Mouse (Mus musculus) midbrain, embryonic 11.5 days (tissue): ENCODE results near the gene Fbp1. TPM values are rescaled to one million over a fixed set of nuclear protein-coding genes. Genes with fewer than 3 reads are reported as not detected.
"Not testable (repeated sequence)": the region's sequence is repeated elsewhere in the genome, so short reads cannot be mapped to it uniquely, and the experiment has no call there.

Source experiments
- ATAC-seq: fragments of 200-750 bp; cut with Nextera tagmentation; 2 replicates; pipeline ENCODE4 v1.8.0; 2017; ENCODE audit warnings: moderate TSS enrichment, moderate library complexity; ENCODE audit not compliant: low FRiP score
- DNase-seq: peaks from one replicate; pipeline ENCODE4 v3.0.0; 2015; ENCODE audit warnings: low spot score; ENCODE audit errors: missing footprints
- H3K27ac ChIP-seq: fragments of 300-500 bp; sonication (generic); 2 replicates; pipeline ENCODE4 v1.5.1; 2014; ENCODE audit warnings: low read depth, low read length
- H3K27me3 ChIP-seq: fragments of 300-500 bp; sonication (generic); 2 replicates; pipeline ENCODE4 v1.6.1; 2014; ENCODE audit warnings: mild to moderate bottlenecking, low read length, moderate library complexity, mixed read lengths; ENCODE audit not compliant: control insufficient read depth, insufficient read depth
- H3K36me3 ChIP-seq: fragments of 300-500 bp; sonication (generic); 2 replicates; pipeline ENCODE4 v1.6.1; 2014; ENCODE audit warnings: mild to moderate bottlenecking, low read length, moderate library complexity, mixed read lengths; ENCODE audit not compliant: control insufficient read depth, insufficient read depth
- H3K4me1 ChIP-seq: fragments of 300-500 bp; sonication (generic); 2 replicates; pipeline ENCODE4 v1.6.1; 2014; ENCODE audit warnings: low read length; ENCODE audit not compliant: control insufficient read depth, insufficient read depth
- H3K4me2 ChIP-seq: fragments of 300-500 bp; sonication (generic); 2 replicates; pipeline ENCODE4 v1.6.1; 2014; ENCODE audit warnings: mild to moderate bottlenecking, moderate library complexity
- H3K4me3 ChIP-seq: fragments of 300-500 bp; sonication (generic); 2 replicates; pipeline ENCODE4 v1.5.1; 2014; ENCODE audit warnings: low read depth, low read length
- H3K9ac ChIP-seq: fragments of 300-500 bp; sonication (generic); 2 replicates; pipeline ENCODE4 v1.6.1; 2014; ENCODE audit warnings: low read length
- H3K9me3 ChIP-seq: fragments of 300-500 bp; sonication (generic); 2 replicates; pipeline ENCODE4 v1.6.1; 2016; ENCODE audit warnings: low read length; ENCODE audit not compliant: control insufficient read depth
- WGBS: fragments of 180-500 bp; shearing (Covaris S2); extraction: QIAGEN DNeasy Blood & Tissue Kit; methylation state at CpG from one replicate; pipeline ENCODE4 v1.1.7; 2014; 5-methylcytosine and 5-hydroxymethylcytosine counted together
- polyA plus RNA-seq: library from polyadenylated mRNA; unstranded; fragments of >200 nt; fragmentation: Nextera tagmentation; extraction: Ambion mirVana; gene quantifications from 2 replicates; pipeline ENCODE4 v1.2.1, GENCODE M21; 2014

Gene Fbp1
- polyA plus RNA-seq, result not detected in 2 replicates

DNA sequence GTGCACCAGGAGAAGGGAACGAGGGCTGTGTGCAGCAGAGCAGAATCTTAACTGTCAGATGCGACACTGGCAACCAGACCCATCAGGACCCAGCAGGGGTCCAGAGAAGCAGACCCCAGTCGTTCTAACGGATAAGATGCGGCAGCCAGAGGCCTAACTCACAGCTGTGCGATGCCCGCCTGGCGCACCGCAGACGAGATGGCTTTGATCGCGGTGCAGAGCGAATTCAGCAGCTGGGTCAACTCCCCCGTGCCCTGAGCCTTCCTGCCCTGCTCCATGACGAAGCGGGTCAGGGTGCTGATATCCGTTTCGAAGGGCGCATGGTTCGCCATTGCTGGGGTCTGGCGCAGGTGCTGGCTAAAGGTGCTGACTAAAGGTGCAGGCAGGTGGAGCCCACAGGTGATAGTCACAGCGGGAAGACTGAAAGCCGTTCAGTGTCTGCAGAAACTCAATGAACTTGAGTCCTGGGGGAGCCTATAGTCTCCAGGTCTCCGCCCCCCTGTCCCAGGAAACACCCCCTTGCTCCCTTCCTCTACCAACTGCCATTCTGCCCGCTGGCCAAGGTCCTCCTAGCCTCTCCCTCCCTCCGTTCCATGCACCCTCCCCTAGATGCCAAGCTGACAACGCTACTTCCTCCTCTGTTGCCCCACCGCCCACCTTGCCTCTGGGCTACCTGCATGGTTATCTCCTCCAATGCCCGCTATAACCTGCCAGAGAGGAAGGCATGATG, at the start of gene Fbp1:
Gene Fbp1, minus strand, starts transcription at position 571 of the 730 bp plus-strand sequence.
- DNase-seq, result peak; percentile 87
- no peaks in the 10 kb centered on the region for H3K36me3 ChIP-seq
- 4% methylated on average over 29 of the region's 29 CpGs for WGBS
- ATAC-seq, result 0 out of 2 replicates have a peak, but pooled peaks have one; percentile 33
- no peaks in the 10 kb centered on the region for H3K4me1 ChIP-seq
- peak within 1 kb of the TSS; percentile 27 for H3K4me2 ChIP-seq
- peaks cover 9% of the 10 kb centered on the region for H3K27me3 ChIP-seq
- no peaks in the 10 kb centered on the region for H3K9me3 ChIP-seq
- H3K4me3 ChIP-seq, result peak within 1 kb of the TSS; percentile 0; the same call in 1 of the 2 replicates
- no peak within 1 kb of the TSS for H3K27ac ChIP-seq
- no peak within 1 kb of the TSS; the same call in 1 of the 2 replicates for H3K9ac ChIP-seq

GRCm38 (mm10) chr13:62932452-62932851, 44.4 kb upstream of the Fbp1 start:
- Histone ChIP-seq H3K36me3 (no peaks in the 10 kb centered on the region), H3K27ac (no peak overlapping the region), H3K4me3 (no peak overlapping the region), H3K9ac (no peak overlapping the region), H3K9me3 (no peaks in the 10 kb centered on the region), H3K27me3 (no peaks in the 10 kb centered on the region), H3K4me1 (no peaks in the 10 kb centered on the region), H3K4me2 (no peak overlapping the region)
- WGBS, result 63% methylated on average over 4 of the region's 4 CpGs
- no peak for ATAC-seq
- DNase-seq, result no peak

DNA sequence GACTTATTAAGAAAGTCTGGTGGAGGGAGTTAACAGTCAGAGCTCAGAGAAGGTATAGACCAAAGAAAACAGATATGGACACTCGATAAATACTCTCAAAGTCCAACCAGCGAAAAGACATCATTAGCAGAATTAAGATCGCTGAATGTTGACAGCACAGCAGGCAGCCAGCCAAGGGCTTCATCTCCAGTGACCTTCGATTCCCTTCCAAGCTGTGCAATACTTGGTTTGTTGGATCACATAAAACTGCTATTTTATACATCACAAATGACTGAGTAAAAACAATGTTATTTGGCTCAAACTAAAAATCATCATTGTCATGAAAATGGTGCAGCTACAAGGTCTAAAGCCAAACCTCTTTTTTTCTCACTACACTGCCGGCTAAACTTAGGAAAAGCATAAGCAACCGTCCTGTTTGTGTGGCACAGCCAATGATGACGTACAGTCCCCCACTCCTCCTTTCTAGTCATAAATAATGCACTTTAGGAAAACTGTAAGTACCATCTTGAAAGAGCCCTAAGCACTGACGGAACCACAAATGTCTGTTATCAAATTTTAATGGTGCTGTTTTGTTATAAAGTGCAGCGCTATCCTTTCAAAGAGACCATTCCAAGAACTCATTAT, 41.8 kb upstream of the Fbp1 start:
- Histone ChIP-seq H3K4me1 (no peaks in the 10 kb centered on the region), H3K27ac (no peak overlapping the region), H3K9ac (no peak overlapping the region), H3K36me3 (no peaks in the 10 kb centered on the region), H3K27me3 (no peaks in the 10 kb centered on the region), H3K4me2 (no peak overlapping the region), H3K4me3 (no peak overlapping the region), H3K9me3 (no peaks in the 10 kb centered on the region)
- 86% methylated on average over 9 of the region's 9 CpGs for WGBS
- DNase-seq (no peak), ATAC-seq (no peak)

DNA sequence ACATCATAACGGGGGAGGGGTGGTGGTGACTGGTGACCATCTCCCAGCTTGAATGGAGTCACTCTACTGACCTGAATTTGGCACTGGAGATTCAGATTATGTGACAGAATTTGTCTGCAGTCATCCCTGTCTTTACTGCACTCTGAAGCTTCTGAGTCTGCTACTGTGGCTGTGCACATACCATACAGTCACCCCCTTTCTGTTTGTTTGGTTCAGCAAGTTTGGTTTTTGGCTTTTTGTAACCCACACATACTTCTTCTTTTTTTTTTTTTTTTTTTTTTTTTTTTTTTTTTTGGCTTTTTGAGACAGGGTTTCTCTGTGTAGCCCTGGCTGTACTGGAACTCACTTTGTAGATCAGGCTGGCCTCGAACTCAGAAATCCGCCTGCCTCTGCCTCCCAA, 41.1 kb upstream of the Fbp1 start:
- not testable (repeated sequence) for ATAC-seq, DNase-seq, H3K4me1 ChIP-seq, H3K36me3 ChIP-seq, H3K4me2 ChIP-seq, H3K27me3 ChIP-seq, H3K9me3 ChIP-seq, H3K9ac ChIP-seq, H3K4me3 ChIP-seq, H3K27ac ChIP-seq
- 94% methylated on average over 3 of the region's 3 CpGs for whole genome bisulfite sequencing

DNA sequence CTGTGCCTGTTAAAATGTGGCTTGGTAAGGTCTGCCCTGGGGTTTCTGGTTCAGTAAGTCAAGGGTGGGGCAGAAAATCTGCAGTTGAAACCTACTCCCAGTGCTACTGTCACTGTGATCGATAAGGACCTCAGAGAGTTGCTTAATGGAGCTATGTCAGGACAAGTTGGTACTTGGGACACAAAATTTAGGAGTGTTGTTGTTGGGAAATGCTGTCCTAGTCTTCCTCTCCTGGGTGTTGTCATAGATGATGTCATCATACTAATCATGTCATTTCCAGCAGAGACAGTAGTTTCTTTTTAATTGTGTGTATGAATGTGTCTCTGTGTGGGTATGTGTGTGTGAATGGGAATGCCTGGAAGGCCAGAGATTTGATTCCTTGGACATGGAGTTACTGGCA, 39.4 kb upstream of the Fbp1 start:
- no peak overlapping the region for H3K27ac ChIP-seq
- 89% methylated on average over 1 of the region's 1 CpGs for WGBS
- no peaks in the 10 kb centered on the region for H3K9me3 ChIP-seq
- H3K4me3 ChIP-seq, result no peak overlapping the region
- ATAC-seq, result no peak
- no peak for DNase-seq
- H3K36me3 ChIP-seq, result no peaks in the 10 kb centered on the region
- H3K4me1 ChIP-seq, result no peaks in the 10 kb centered on the region
- H3K9ac ChIP-seq, result no peak overlapping the region
- no peak overlapping the region for H3K4me2 ChIP-seq
- no peaks in the 10 kb centered on the region for H3K27me3 ChIP-seq

DNA sequence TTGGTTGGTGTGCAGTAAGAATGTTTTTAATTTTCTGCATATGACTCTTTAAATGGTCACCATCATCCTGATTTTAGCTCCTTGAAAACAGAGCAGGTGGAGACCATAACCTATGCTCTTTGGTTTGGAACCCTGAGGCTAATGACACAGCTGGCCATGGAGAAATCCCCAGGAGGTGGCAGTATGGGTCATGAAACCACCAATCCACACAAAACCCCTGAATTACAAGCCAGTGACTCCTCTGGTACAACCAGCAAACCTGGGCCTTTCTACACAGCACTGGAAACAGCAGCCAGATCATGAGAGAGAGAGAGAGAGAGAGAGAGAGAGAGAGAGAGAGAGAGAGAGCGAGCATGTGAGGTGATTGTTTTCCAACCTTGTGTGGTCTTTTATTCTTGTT, 38.4 kb upstream of the Fbp1 start:
- Histone ChIP-seq H3K4me2 (no peak overlapping the region), H3K4me3 (no peak overlapping the region), H3K27ac (no peak overlapping the region), H3K4me1 (no peaks in the 10 kb centered on the region), H3K9me3 (no peaks in the 10 kb centered on the region), H3K27me3 (no peaks in the 10 kb centered on the region), H3K9ac (no peak overlapping the region), H3K36me3 (no peaks in the 10 kb centered on the region)
- no peak for ATAC-seq
- 75% methylated on average over 1 of the region's 1 CpGs for WGBS
- DNase-seq, result no peak

DNA sequence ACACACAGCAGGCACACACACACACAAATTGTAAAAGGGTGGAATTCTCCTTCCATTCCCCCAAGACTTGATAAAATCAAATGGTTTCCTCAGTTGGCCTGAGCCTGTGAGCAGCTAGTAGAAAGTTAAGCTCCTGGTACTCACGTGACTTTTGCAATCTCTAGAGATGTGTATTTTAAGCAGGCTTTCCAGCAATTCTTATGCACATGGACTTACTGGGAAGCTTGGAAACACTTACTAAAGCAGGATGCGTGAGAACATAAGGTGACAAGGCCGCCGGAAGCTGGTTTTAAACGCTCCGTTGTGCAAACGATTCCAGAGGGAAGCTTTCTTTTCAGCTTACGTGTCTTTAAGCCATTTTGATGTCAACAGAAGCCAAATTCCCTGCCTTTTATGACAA, 35.1 kb upstream of the Fbp1 start:
- no peak overlapping the region for H3K4me3 ChIP-seq
- H3K36me3 ChIP-seq, result no peaks in the 10 kb centered on the region
- 73% methylated on average over 8 of the region's 8 CpGs for WGBS
- no peak for ATAC-seq
- H3K27me3 ChIP-seq, result no peaks in the 10 kb centered on the region
- no peak overlapping the region for H3K9ac ChIP-seq
- no peak for DNase-seq
- H3K9me3 ChIP-seq, result no peaks in the 10 kb centered on the region
- no peak overlapping the region for H3K4me2 ChIP-seq
- H3K27ac ChIP-seq, result no peak overlapping the region
- H3K4me1 ChIP-seq, result no peaks in the 10 kb centered on the region

GRCm38 (mm10) chr13:62922645-62923044, 34.6 kb upstream of the Fbp1 start:
- Histone ChIP-seq H3K27ac (no peak overlapping the region), H3K9ac (no peak overlapping the region), H3K4me1 (no peaks in the 10 kb centered on the region), H3K4me2 (no peak overlapping the region), H3K27me3 (no peaks in the 10 kb centered on the region), H3K4me3 (no peak overlapping the region), H3K9me3 (no peaks in the 10 kb centered on the region), H3K36me3 (no peaks in the 10 kb centered on the region)
- DNase-seq (no peak), ATAC-seq (no peak)
- 87% methylated on average over 3 of the region's 3 CpGs for WGBS

DNA sequence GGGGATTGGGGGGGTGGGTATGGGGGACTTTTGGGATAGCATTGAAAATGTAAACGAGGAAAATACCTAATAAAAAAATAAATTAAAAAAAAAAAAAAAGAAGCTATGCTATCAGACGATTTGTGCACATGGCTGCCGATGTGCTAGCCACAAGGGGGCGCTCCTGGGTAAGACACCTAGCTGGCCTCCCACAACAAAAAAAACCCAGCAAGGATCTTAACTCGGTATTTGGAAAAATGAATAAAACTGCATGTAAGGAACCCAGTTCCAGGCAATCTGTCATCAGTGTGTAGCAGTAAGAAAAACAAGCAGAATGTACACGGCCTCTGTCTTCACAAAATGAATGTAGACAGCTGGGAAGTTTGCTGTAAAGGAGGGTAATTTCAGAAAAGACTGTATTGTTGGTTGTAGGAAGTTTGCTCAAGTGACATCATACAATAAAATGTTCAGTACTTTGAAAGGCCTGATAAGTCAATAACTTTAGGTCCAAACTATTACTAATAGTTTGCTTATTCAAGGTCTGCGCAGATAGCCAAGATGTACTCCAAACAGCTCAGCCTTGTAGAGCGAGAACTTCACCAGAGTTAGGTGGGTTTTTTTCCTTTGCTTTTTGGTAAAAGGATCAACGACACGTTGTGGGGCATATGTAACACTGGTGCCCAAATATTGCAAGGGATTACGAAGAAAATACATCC, 31.7 kb upstream of the Fbp1 start:
- Histone ChIP-seq H3K4me1 (no peaks in the 10 kb centered on the region), H3K36me3 (no peaks in the 10 kb centered on the region), H3K27ac (no peak overlapping the region), H3K27me3 (no peaks in the 10 kb centered on the region), H3K4me3 (no peak overlapping the region), H3K9ac (no peak overlapping the region), H3K4me2 (no peak overlapping the region), H3K9me3 (no peaks in the 10 kb centered on the region)
- WGBS, result 41% methylated on average over 11 of the region's 11 CpGs
- ATAC-seq (no peak), DNase-seq (peak; percentile 95)
